Mouse (Mus musculus) liver, adult (tissue): Measurements from ENCODE around the gene Cuedc2.

Experiments used
- GATA4 ChIP-seq: IDR thresholded peaks from 2 replicates; pipeline ENCODE4 v1.6.1; 2014; ENCODE audit warnings: mild to moderate bottlenecking, low read length; ENCODE audit not compliant: insufficient replicate concordance

Gene Cuedc2

DNA sequence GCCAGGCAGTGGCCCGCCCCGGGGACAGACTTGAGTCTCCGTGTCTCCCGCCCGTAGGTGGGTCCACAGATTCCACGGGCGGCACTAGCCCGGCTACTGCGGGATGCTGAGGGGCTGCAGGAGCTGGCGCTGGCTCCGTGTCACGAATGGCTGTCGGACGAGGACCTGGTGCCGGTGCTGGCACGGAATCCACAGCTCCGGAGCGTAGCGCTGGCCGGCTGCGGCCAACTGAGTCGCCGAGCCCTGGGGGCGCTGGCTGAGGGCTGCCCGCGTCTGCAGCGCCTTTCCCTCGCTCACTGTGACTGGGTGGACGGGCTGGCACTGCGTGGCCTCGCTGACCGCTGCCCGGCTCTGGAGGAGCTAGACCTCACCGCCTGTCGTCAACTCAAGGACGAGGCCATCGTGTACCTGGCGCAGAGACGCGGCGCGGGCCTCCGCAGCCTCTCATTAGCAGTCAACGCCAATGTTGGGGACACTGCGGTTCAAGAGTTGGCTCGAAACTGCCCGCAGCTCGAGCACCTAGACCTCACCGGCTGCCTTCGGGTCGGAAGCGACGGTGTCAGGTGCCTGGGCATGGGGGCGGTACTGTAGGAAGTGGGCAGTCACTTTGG lies 9.4 kb downstream of the Cuedc2 start:
- no peak for TF ChIP-seq GATA4

DNA sequence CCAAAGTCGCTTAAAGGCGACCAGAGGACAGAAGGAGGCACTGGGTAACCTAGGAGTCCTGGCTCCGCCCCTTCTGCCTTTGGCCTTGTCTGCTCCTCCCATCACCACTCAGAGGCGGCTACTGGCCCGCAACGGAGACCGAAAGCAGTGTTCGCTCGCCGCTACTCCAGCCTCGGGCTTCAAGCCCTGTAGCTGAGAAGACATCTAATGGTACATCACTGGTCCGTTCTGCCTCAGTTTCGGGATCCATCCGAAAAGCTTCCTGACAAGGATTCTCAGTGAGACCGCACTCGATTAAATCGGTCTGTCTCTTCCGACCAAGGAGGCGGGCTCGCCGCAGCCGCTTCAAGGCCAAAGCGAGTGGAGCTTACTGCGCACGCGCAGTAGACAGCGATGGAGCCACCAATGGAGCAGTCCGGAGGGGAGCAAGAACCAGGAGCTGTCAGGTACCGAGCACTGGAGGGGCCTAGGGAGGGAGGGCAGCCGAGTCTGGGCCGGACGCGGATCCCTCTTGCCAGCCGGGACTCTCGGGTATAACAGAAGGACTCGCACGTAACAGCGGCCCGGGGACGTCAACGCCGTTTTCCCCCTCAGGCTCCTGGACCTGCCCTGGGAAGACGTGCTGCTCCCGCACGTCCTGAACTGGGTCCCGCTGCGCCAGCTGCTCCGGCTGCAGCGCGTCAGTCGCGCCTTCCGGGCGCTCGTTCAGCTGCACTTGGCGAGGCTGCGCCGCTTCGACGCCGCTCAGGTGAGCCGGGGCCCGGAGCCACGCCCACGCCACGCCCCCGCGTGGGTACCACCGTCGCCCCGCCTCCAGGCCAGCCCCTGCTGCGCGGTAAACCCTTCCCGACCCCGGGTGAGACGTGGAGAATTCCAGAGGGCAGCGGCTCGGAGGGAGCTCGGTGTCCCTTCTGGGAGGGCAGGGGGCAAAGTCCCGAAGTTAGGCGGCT lies 10.1 kb downstream of the Cuedc2 start, which contains the start of gene Fbxl15:
TSS of gene Fbxl15 (plus strand) at position 104 of the 950 bp plus-strand sequence.
- TF ChIP-seq GATA4 = peak; percentile 10; the same call in 1 of the 2 replicates

- TF ChIP-seq GATA4 = no peak
These were observed 10.9 kb downstream of the Cuedc2 start for GRCm38 (mm10) chr19:46327531-46328064.

DNA sequence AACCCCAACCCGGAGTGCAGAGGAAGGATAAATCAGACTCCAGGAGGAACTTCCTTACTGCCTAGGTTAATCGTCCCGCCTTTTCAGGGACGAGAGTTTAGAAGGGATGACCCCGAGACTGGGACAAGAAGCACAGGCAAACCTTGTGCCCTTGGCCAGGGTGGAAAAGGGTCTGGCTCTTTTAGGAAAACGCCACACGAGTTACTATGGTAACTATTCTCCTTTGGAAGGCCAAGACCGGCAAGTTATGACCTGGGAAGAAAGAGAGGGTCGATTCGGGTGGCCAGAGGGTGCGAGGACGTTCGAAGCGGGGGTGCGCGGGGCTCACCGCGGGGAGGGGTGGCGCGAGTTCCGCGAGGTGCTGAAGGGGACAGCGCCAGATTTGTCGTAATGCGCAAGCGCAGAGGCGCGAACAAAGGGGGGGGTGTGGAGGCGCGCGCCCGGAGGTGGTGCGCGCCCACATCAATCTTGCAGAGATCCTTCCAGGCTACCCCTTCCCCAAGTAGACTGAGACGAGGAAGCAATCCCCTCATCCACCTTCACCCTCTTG lies 11.7 kb downstream of the Cuedc2 start, which contains the start of gene Psd:
TSS of gene Psd (minus strand) at position 401 of the 550 bp plus-strand sequence.
- no peak for TF ChIP-seq GATA4

DNA sequence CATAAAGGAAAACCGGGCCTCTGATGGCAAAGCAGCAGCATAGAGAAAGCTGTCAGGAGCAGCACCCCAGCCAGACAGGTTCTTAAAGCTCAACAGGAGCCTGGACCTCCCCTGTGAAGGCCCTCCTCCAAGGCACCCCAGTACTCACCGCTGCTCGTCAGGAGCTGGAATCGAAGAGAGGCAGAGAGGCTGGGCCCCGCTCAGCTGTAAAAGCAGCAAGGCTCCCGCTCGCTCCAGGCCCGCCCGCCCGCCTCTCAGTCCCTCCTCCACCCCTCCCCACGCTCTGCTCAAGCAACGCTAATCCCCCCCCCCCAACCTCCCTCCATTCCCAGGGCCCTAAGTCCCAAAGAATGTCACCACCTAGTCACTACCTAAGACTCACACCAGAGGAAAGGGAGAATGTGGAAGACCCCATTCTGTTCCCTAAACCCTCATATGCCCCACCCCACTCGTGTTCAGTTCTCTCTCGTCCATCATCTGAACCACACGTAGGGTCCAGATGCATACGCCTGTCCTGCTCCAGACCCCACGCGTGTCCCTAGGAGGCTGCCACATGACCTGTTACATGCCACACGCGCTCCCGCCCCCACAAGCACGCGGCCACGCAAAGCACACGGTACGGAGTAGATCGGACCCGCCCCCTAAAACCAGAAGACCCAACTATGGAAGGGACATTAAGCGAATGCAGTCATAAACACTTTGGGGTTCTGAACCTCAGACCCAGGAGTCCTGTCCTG lies 12.3 kb downstream of the Cuedc2 start:
- TF ChIP-seq GATA4 = no peak

DNA sequence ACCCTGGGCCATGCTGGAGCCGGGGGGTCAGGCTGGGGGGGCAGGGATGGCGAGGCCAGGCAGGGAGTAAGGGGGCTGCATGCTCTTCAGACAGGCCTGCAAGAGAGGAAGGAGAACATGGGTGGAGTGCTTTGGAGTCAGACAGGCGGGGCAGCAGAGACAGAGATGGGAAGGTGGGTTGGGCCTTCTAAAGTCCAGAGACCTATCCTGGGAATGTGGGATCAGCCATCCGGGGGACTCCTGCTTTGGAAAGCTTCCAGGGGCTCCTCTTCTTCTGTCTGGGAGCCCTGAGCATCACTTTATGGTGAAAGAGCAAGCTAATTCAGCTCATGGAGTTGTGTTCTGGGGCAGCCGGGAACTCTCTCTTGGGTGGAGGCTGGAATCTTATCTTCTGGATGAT lies 13.6 kb downstream of the Cuedc2 start:
- no peak for TF ChIP-seq GATA4

DNA sequence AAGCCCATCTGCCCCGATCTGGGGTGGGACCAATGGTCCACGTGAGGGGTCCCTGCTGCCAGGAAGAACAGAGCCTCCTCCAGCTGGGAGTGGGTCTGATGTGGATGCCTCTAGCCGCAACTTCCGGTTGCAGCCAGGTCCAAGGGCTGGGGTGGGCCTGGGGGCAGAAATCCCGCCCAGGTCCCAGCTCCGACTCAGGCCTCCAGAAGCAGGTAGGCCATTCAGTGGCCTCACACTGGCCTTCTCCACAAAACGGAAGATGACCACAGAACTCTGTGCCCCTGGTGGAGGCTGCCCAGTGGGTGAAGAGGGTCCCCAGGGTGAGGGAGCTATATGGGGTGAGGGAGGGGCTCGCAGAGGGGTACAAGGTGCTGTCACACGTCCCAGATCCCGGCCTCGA lies 14.1 kb downstream of the Cuedc2 start:
- no peak for TF ChIP-seq GATA4

DNA sequence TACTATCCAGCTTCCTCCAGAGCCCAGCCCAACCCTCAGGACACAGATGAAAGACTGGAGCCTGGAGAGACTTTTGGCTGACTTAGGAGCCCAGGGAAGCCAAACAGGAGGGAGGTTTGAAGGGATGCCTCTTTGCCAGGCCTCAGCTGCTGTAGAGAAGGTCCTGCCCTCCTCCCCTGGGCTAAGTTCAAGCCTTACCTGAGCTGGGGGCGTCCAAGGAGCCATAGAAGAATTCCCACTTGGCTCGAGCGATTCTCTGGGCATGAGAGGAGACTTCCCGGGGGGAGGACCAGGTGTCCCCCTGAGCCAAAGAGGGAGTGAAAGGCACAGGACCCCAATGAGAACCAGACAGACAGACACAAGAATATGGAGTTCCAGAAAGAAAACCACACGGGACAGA lies 14.8 kb downstream of the Cuedc2 start:
- no peak for TF ChIP-seq GATA4

- no peak for TF ChIP-seq GATA4
These were observed 15.4 kb downstream of the Cuedc2 start for GRCm38 (mm10) chr19:46322996-46323572.

DNA sequence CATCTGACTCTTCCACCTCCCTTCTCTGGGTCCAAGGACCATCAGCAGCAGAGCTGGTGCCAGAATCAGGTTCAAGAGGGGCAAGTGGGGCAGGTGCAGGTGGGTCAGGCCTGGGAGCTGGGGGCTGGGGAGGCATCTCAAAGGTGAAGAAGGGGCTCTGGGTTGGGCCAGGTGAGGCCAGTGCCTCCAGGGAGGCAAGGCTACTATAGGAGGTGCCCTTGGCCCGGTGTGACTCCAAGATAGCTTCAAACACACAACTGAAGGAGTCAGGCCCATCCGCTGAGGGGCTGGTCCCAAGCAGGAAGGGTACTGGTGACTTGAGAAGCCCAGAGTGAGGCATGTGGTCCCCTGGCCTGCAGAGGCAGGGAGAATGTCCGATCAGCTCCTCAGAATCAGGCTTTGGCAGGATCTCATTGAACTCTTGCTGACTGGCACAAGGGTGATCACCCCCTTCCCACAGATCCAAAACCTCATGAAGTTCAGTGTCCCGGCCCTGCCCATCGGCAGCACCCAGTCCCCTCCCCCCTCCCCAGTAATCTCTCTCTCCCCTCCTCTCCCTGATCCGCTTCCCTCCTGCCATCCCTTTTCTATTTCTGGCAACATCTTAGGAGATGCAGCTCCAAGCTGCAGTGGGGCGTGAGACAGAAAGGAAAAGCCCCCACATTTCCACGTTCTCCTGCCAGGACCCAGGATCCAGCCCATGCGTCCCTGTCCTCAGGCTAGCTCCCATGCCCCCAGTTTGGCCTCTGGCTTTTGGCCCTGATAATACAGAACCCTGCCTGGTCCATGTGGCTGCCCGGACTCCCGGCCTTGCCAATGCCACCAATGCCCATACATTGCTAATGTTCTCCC lies 16.1 kb downstream of the Cuedc2 start:
- TF ChIP-seq GATA4 = no peak

DNA sequence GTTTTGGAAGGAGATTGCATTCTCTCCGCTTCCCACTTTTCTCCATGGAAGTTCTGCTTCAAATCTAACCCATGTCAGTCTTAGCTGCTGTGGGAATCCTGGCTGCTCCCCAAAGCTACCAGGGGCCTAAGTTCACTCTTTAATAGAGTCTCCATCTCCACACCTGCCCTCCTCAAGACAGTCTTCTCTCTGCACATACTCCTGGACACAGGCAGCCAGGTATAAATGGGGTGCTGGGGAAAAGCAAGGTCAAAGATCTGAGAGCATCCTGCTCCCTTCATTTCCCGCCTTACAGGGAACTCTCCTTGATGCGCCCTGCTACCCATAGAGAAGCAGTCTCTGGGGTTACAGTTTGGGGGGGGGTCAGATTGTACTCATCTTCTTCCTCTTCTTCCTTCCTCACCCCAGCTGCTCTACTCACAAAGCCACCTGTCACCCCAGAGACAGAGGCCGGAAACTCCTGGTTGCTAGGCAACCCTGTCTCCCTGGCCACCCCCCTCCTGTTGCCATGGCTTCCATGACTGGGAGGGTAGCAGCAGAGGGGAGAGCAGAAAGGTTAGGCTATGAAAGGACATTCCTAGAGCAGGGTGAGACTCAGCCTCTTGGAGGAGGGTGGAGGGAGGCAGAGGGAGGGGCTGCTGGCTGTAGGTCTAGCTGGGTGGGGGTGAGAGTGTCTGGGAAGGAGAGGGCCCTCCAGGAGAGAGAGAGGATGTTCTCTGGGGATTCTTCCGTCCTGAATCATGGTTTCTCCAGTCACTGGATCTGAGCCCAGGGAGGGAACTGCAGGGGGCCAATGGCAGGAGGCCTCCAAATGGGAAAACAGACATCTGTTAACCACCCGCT lies 17.2 kb downstream of the Cuedc2 start:
- no peak for TF ChIP-seq GATA4

- TF ChIP-seq GATA4 = no peak
These were observed 18.3 kb downstream of the Cuedc2 start for GRCm38 (mm10) chr19:46320076-46320785.
